ENCODE assay signal across 10 mouse cellular contexts in genomic region chr7:112227266-112227562, GRCm38 (mm10). TPM values are rescaled to one million over a fixed set of nuclear protein-coding genes. Genes with fewer than 3 reads are reported as not detected.
DNase-seq lines count a peak whose midpoint lies in the region; ATAC-seq lines count a peak whose summit lies in the region.
"Had no signal": no experiment of that assay in that cellular context is flagged by ENCODE, and none has a peak within 500 bp of the region (broad histone marks: within the 10 kb centered on the region; RNA-seq: fewer than 3 reads in every experiment).

No protein-coding gene starts in this region.

- peak overlapping the region; percentile 77 for H3K4me2 ChIP-seq in heart, embryonic 14.5 days (ENCODE audit: low read length)
- peak overlapping the region; percentile 98 for H3K4me2 ChIP-seq in forebrain, embryonic 13.5 days
- H3K4me2 ChIP-seq in liver, embryonic 13.5 days: peak overlapping the region; percentile 76

- ATAC-seq in heart, embryonic 14.5 days (ENCODE audit: insufficient number of reproducible peaks, insufficient read depth, low FRiP score, low read depth): no peak
- no peak for ATAC-seq in forebrain, embryonic 13.5 days
- no peak for ATAC-seq in liver, embryonic 13.5 days (ENCODE audit: low read depth)
- ATAC-seq in CD4-positive, CD25-positive, alpha-beta regulatory T cell, adult 4 months: no peak

- no peaks in the 10 kb centered on the region for H3K9me3 ChIP-seq in heart, embryonic 14.5 days (ENCODE audit: control insufficient read depth, low read length)
- no peaks in the 10 kb centered on the region for H3K9me3 ChIP-seq in forebrain, embryonic 13.5 days (replicated peaks)
- no peaks in the 10 kb centered on the region for H3K9me3 ChIP-seq in liver, embryonic 13.5 days (replicated peaks)

- H3K9ac ChIP-seq in heart, embryonic 14.5 days (ENCODE audit: low read length): peak overlapping the region; percentile 99
- H3K9ac ChIP-seq in forebrain, embryonic 13.5 days: no peak overlapping the region
- no peak overlapping the region for H3K9ac ChIP-seq in liver, embryonic 13.5 days

- H3K27ac ChIP-seq in heart, embryonic 14.5 days (replicated peaks in 1 of 2; ENCODE audit: control insufficient read depth in 1 of 2, insufficient read depth in 1 of 2, low read depth in 2 of 2, low read length in 2 of 2): peak overlapping the region; percentile 78 to 93
- no peak overlapping the region for H3K27ac ChIP-seq in forebrain, embryonic 13.5 days
- H3K27ac ChIP-seq in liver, embryonic 13.5 days: no peak overlapping the region

- WGBS in heart, embryonic 14.5 days: 2% methylated on average over 6 of the region's 6 CpGs
- WGBS in forebrain, embryonic 13.5 days: 16% methylated on average over 6 of the region's 6 CpGs
- 65% methylated on average over 6 of the region's 6 CpGs for WGBS in liver, embryonic 13.5 days (ENCODE audit: insufficient replicate concordance)

- H3K27me3 ChIP-seq in heart, embryonic 14.5 days (ENCODE audit: control insufficient read depth, insufficient read depth, low read length): no peaks in the 10 kb centered on the region
- peaks cover 55% of the 10 kb centered on the region for H3K27me3 ChIP-seq in forebrain, embryonic 13.5 days
- H3K27me3 ChIP-seq in liver, embryonic 13.5 days: peaks cover 31% of the 10 kb centered on the region

- DNase-seq in heart, adult 8-10 months (ENCODE audit: low spot score): no peak
- DNase-seq in 3T3-L1 (ENCODE audit: low read depth, low spot score): peak; percentile 31
- no peak for DNase-seq in liver, embryonic 13.5 days
- no peak for DNase-seq in testis, postnatal 14 days (ENCODE audit: low spot score)
- no peak for DNase-seq in ovary, postnatal 10 days (ENCODE audit: low spot score)
- DNase-seq: thymus, adult 2 months had no signal

- H3K4me3 ChIP-seq in heart, embryonic 14.5 days (ENCODE audit: control insufficient read depth in 1 of 2, insufficient read depth in 1 of 2, low read depth in 1 of 2, low read length in 2 of 2): peak overlapping the region; percentile 84 to 97
- H3K4me3 ChIP-seq in forebrain, embryonic 13.5 days: peak overlapping the region; percentile 50; the same call in 1 of the 2 replicates
- H3K4me3 ChIP-seq in liver, embryonic 13.5 days (replicated peaks): peak overlapping the region; percentile 60; the same call in 1 of the 2 replicates

- peaks cover 52 to 72% of the 10 kb centered on the region in 2 experiments for H3K4me1 ChIP-seq in heart, embryonic 14.5 days (ENCODE audit: control insufficient read depth in 2 of 2, insufficient read depth in 2 of 2, low read length in 2 of 2)
- peaks cover 22% of the 10 kb centered on the region for H3K4me1 ChIP-seq in forebrain, embryonic 13.5 days
- peaks cover 16% of the 10 kb centered on the region for H3K4me1 ChIP-seq in liver, embryonic 13.5 days (replicated peaks)

- H3K36me3 ChIP-seq in heart, embryonic 14.5 days (ENCODE audit: control insufficient read depth, insufficient read depth, low read length): peaks cover 46% of the 10 kb centered on the region
- no peaks in the 10 kb centered on the region for H3K36me3 ChIP-seq in forebrain, embryonic 13.5 days (ENCODE audit: poor library complexity, severe bottlenecking)
- no peaks in the 10 kb centered on the region for H3K36me3 ChIP-seq in liver, embryonic 13.5 days

RNA-seq across cellular contexts. Expression of gene Mical2, which starts 1.6 kb away (rescaled TPM):
- polyA plus RNA-seq in heart, embryonic 14.5 days (2014; fragmentation: Nextera tagmentation; extraction: Ambion mirVana): 140 and 146 TPM in 2 replicates
- total RNA-seq in heart, adult 8-10 months (2022): 100 to 1,000 TPM in 1 of 4 experiments, 10 to 100 TPM in 3; 82.0 to 100 (median 95.6) TPM
- polyA plus RNA-seq in forebrain, embryonic 13.5 days (2015; fragmentation: Nextera tagmentation; extraction: Ambion mirVana): 1.1 and 2.9 TPM in 2 replicates
- polyA plus RNA-seq in liver, embryonic 13.5 days (2015; fragmentation: Nextera tagmentation; extraction: Ambion mirVana): 1.5 and 1.8 TPM in 2 replicates
- 1 to 10 TPM; 2.1 to 2.4 TPM for polyA plus RNA-seq in CD4-positive, CD25-positive, alpha-beta regulatory T cell, adult 4 months (2017; shearing (Covaris generic))
- polyA plus RNA-seq: erythroblast, embryonic 14.5 days had no signal

Comparison
In these comparisons a context has a peak if more than half of its experiments do, and no peak if none do; other contexts are left out.
1. H3K27ac ChIP-seq: peak in heart, embryonic 14.5 days (2 of 2); none in forebrain, embryonic 13.5 days (single experiment) and liver, embryonic 13.5 days (single experiment).
2. RNA of gene Mical2, which starts 1.6 kb away (polyA plus RNA-seq): 140 to 146 TPM in heart, embryonic 14.5 days; 2.1 to 2.4 TPM in CD4-positive, CD25-positive, alpha-beta regulatory T cell, adult 4 months, 1.5 to 1.8 TPM in liver, embryonic 13.5 days and 1.1 to 2.9 TPM in forebrain, embryonic 13.5 days; every median in the first group is over 10 times any median in the second.
3. Peak in every context shown above with its lines, with median percentiles within 50 percentile points of each other: H3K4me2 ChIP-seq and H3K4me3 ChIP-seq.